In the genomic region with DNA sequence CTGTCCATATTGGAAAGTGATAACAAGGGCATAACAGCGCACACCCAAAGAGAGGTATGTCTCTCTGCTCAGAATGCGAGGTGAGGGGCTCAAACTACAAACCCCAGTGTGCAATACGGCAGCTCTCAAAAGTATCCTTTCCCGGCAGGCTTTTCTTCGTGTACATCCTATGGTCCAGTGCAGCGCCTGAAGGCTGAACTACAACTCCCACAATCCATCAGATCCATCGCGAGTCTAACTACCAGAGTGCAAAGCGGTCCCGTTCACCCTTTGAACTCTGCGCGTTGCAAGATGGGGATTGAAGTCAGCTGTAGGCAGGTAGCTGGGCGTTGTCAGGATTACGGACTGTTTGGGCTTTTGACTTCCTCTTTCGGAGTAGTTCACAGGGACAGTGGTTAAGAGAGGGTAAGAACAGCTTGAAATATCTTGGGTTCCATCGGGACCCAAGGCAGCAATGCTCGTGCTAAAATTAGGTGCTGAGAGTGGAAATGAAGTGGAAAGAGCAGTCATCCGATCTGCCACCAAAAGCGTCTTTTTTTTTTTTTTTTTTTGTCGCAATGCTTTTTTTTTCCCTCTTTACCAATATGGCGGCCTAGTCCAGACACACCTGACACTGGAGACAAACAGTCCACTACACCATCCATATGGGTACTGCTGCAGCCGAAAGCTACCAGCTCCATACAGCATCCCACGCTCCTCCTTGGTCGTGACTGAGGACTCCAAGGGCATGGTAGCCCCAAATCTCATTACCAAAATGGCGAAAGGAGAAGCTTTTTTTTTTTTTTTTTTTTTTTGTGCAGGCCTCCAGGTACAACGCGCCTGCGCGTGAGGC, we compare ENCODE assay signal across 8 mouse cellular contexts. TPM values are rescaled to one million over a fixed set of nuclear protein-coding genes. Genes with fewer than 3 reads are reported as not detected.
DNase-seq lines count a peak whose midpoint lies in the region; ATAC-seq and TF ChIP-seq lines count a peak whose summit lies in the region.

No protein-coding gene starts in this region.

- no peaks in the 10 kb centered on the region for H3K9me3 ChIP-seq in hindbrain, embryonic 10.5 days
- no peaks in the 10 kb centered on the region for H3K9me3 ChIP-seq in lung, postnatal 0 days (ENCODE audit: low read length)

- WGBS in hindbrain, embryonic 10.5 days = under 1% methylated on average over 29 of the region's 29 CpGs
- WGBS in lung, postnatal 0 days = under 1% methylated on average over 29 of the region's 29 CpGs

- H3K9ac ChIP-seq in lung, postnatal 0 days (replicated peaks; ENCODE audit: low read depth) = peak overlapping the region; percentile 23; the same call in 1 of the 2 replicates

- peaks cover 28% of the 10 kb centered on the region for H3K4me1 ChIP-seq in hindbrain, embryonic 10.5 days (replicated peaks)
- peaks cover 8% of the 10 kb centered on the region; the same call in 1 of the 2 replicates for H3K4me1 ChIP-seq in lung, postnatal 0 days (ENCODE audit: insufficient read depth, low read depth, low read length)

- peaks cover 15% of the 10 kb centered on the region for H3K27me3 ChIP-seq in hindbrain, embryonic 10.5 days (ENCODE audit: insufficient read depth, poor library complexity, severe bottlenecking)
- no peaks in the 10 kb centered on the region for H3K27me3 ChIP-seq in lung, postnatal 0 days (replicated peaks; ENCODE audit: insufficient read depth, low read length)

- peak; percentile 75 for ATAC-seq in frontal cortex, adult (ENCODE audit: low TSS enrichment)
- peak; percentile 83 for ATAC-seq in lung, postnatal 0 days

- H3K4me2 ChIP-seq in lung, postnatal 0 days (replicated peaks; ENCODE audit: low read depth, low read length) = peak overlapping the region; percentile 55

- no peak for TF ChIP-seq CTCF in lung, postnatal 0 days (IDR thresholded peaks at IDR 0.05)

- H3K27ac ChIP-seq in hindbrain, embryonic 10.5 days = peak overlapping the region; percentile 97
- H3K27ac ChIP-seq in lung, postnatal 0 days (ENCODE audit: low read length) = peak overlapping the region; percentile 98

- peak; percentile 98 for DNase-seq in Muller cell, postnatal 12 days (ENCODE audit: inconsistent ontology term)
- DNase-seq in cerebellum, adult 9-10 months = peak; percentile 99
- DNase-seq in hindbrain, embryonic 10.5 days (ENCODE audit: low spot score) = peak; percentile 95
- DNase-seq in layer of hippocampus, adult 9-11 months = peak; percentile 100
- peak; percentile 100 for DNase-seq in lung, postnatal 0 days (ENCODE audit: low spot score)
- peak; percentile 78 for DNase-seq in ovary, postnatal 14 days (ENCODE audit: low spot score)
- DNase-seq in thymus, postnatal 14 days = peak; percentile 94

- H3K4me3 ChIP-seq in hindbrain, embryonic 10.5 days = peak overlapping the region; percentile 100
- H3K4me3 ChIP-seq in lung, postnatal 0 days (ENCODE audit: low read depth, low read length) = peak overlapping the region; percentile 46

- H3K36me3 ChIP-seq in hindbrain, embryonic 10.5 days = peaks cover 12% of the 10 kb centered on the region
- H3K36me3 ChIP-seq in lung, postnatal 0 days (ENCODE audit: insufficient read depth, low read length) = no peaks in the 10 kb centered on the region

- peak; percentile 62; the same call in 1 of the 2 replicates for TF ChIP-seq EP300 in lung, postnatal 0 days (IDR thresholded peaks at IDR 0.05)

RNA-seq across cellular contexts. Expression of gene Phf12, which starts 0.7 kb away (rescaled TPM):
- 14.5 and 19.7 TPM in 2 replicates for polyA plus RNA-seq in hindbrain, embryonic 10.5 days (2016; fragmentation: Nextera tagmentation; extraction: Ambion mirVana)
- polyA plus RNA-seq in lung, postnatal 0 days (2015; fragmentation: Nextera tagmentation; extraction: Ambion mirVana) = 7.7 and 9.0 TPM in 2 replicates

RNA-seq across cellular contexts. Expression of gene Dhrs13, which starts 50.3 kb away (rescaled TPM):
- polyA plus RNA-seq in hindbrain, embryonic 10.5 days (2016; fragmentation: Nextera tagmentation; extraction: Ambion mirVana) = 16.6 and 17.0 TPM in 2 replicates
- 9.4 and 9.7 TPM in 2 replicates for polyA plus RNA-seq in lung, postnatal 0 days (2015; fragmentation: Nextera tagmentation; extraction: Ambion mirVana)

RNA-seq across cellular contexts. Expression of gene Sez6, which starts 51.2 kb away (rescaled TPM):
- 8.8 and 19.3 TPM in 2 replicates for polyA plus RNA-seq in hindbrain, embryonic 10.5 days (2016; fragmentation: Nextera tagmentation; extraction: Ambion mirVana)
- 0.04 and 0.06 TPM in 2 replicates for polyA plus RNA-seq in lung, postnatal 0 days (2015; fragmentation: Nextera tagmentation; extraction: Ambion mirVana)

RNA-seq across cellular contexts. Expression of gene Flot2, which starts 55.9 kb away (rescaled TPM):
- polyA plus RNA-seq in hindbrain, embryonic 10.5 days (2016; fragmentation: Nextera tagmentation; extraction: Ambion mirVana) = 73.0 and 76.3 TPM in 2 replicates
- 55.6 and 58.3 TPM in 2 replicates for polyA plus RNA-seq in lung, postnatal 0 days (2015; fragmentation: Nextera tagmentation; extraction: Ambion mirVana)

Comparison
In these comparisons a context has a peak if more than half of its experiments do, and no peak if none do; other contexts are left out.
1. Peak in every context shown above with its lines: DNase-seq, ATAC-seq, H3K4me3 ChIP-seq and H3K27ac ChIP-seq.